Mouse (Mus musculus) small intestine, adult 2 months (tissue): ENCODE data around the gene C8g. TPM values are rescaled to one million over a fixed set of nuclear protein-coding genes. Genes with fewer than 3 reads are reported as not detected.
A peak's percentile ranks its signal among the peaks of the same experiment; 100 is the strongest.

Experiments
- H3K27ac ChIP-seq: fragments of 200-500 bp; 2 replicates; pipeline ENCODE4 v1.5.1; 2012; ENCODE audit warnings: low read depth, low read length, control low read depth, inconsistent platforms; ENCODE audit not compliant: insufficient read depth
- H3K27me3 ChIP-seq: fragments of 200-500 bp; 2 replicates; pipeline ENCODE4 v1.6.1; 2012; ENCODE audit warnings: mild to moderate bottlenecking, moderate library complexity, low read length, inconsistent platforms; ENCODE audit not compliant: control insufficient read depth, insufficient read depth
- H3K36me3 ChIP-seq: fragments of 200-500 bp; 2 replicates; pipeline ENCODE4 v1.6.1; 2012; ENCODE audit warnings: mild to moderate bottlenecking, low read length, control low read depth, inconsistent platforms; ENCODE audit not compliant: control insufficient read depth, insufficient read depth
- H3K4me1 ChIP-seq: fragments of 200-500 bp; 2 replicates; pipeline ENCODE4 v1.6.1; 2012; ENCODE audit warnings: low read length, inconsistent platforms, mixed read lengths; ENCODE audit not compliant: control insufficient read depth, insufficient read depth, insufficient read length
- H3K4me3 ChIP-seq: fragments of 200-500 bp; 2 replicates; pipeline ENCODE4 v1.5.1; 2012; ENCODE audit warnings: low read depth, mild to moderate bottlenecking, control low read depth, inconsistent platforms, low read length, moderate library complexity
- CTCF ChIP-seq: fragments of 200-500 bp; IDR thresholded peaks from 2 replicates; pipeline ENCODE4 v1.5.1; 2012; ENCODE audit warnings: low read depth, mild to moderate bottlenecking, control low read depth, inconsistent platforms, low read length, moderate library complexity, mixed read lengths; ENCODE audit not compliant: insufficient replicate concordance, insufficient read length; ENCODE audit errors: extremely low read depth
- POLR2A ChIP-seq: fragments of 200-500 bp; IDR thresholded peaks from 2 replicates; pipeline ENCODE4 v1.6.1; 2012; ENCODE audit warnings: low read depth, mild to moderate bottlenecking, control low read depth, inconsistent platforms, low read length, moderate library complexity
- WGBS: fragments of 180-500 bp; shearing (Covaris S2); methylation state at CpG from one replicate; pipeline ENCODE4 v1.1.7; 2018; 5-methylcytosine and 5-hydroxymethylcytosine counted together
- polyA plus RNA-seq: library from polyadenylated mRNA; depleted of rRNA; stranded (reverse); fragments of >200 nt; gene quantifications from 2 replicates; pipeline ENCODE4 v1.2.3, GENCODE M21; 2012

C8g gene
- polyA plus RNA-seq, 1 experiment = 2.1 TPM

DNA sequence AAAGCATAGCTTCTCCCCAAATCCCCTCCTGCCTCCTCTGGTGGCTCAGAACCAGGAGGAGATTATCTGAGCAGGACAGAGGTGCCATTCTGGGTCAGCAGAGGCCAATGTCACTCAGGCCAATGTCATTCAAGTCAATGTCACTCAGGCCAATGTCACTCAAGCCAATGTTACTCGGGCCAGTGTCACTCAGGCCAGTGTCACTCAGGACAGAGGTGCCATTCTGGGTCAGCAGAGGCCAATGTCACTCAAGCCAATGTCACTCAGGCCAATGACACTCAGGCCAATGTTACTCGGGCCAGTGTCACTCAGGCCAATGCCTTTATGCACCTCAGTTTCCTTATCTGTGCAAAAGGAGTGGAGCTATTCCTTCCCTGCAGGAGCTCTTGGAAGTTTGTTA, 29.0 kb downstream of the C8g start:
- no peak for TF ChIP-seq CTCF
- no peak overlapping the region for H3K27ac ChIP-seq
- H3K27me3 ChIP-seq = no peaks in the 10 kb centered on the region
- 92% methylated on average over 2 of the region's 2 CpGs for WGBS
- no peaks in the 10 kb centered on the region for H3K4me1 ChIP-seq
- no peaks in the 10 kb centered on the region for H3K36me3 ChIP-seq
- H3K4me3 ChIP-seq = no peak overlapping the region

DNA sequence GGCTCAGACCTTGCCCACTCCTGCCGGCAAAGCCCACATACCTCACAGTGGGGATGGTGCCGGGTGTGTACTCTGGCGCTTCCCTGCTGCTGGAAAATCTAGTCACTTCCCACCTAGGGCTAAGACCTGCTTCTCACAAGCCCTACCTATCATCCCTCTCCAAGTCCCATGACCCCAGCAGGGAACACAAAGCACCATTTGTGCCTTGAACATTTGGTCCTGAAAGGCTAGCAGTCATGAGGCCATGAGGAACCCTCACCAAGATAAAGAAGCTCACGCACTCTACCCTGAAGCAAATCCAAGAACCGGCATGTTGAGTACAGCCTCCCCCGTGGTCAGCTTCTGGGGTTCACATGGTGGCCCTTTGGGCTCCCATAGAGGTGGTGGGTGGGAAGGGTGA, 31.6 kb downstream of the C8g start, which contains the start of gene Ptgds:
Ptgds (minus strand) TSS at position 78 of the 400 bp plus-strand sequence.
- Histone ChIP-seq H3K4me3 (no peak within 1 kb of the TSS), H3K27me3 (no peaks in the 10 kb centered on the region), H3K4me1 (no peaks in the 10 kb centered on the region; the same call in 1 of the 2 replicates), H3K36me3 (no peaks in the 10 kb centered on the region), H3K27ac (no peak within 1 kb of the TSS)
- 67% methylated on average over 6 of the region's 6 CpGs for WGBS
- no peak for TF ChIP-seq POLR2A
- TF ChIP-seq CTCF = no peak

DNA sequence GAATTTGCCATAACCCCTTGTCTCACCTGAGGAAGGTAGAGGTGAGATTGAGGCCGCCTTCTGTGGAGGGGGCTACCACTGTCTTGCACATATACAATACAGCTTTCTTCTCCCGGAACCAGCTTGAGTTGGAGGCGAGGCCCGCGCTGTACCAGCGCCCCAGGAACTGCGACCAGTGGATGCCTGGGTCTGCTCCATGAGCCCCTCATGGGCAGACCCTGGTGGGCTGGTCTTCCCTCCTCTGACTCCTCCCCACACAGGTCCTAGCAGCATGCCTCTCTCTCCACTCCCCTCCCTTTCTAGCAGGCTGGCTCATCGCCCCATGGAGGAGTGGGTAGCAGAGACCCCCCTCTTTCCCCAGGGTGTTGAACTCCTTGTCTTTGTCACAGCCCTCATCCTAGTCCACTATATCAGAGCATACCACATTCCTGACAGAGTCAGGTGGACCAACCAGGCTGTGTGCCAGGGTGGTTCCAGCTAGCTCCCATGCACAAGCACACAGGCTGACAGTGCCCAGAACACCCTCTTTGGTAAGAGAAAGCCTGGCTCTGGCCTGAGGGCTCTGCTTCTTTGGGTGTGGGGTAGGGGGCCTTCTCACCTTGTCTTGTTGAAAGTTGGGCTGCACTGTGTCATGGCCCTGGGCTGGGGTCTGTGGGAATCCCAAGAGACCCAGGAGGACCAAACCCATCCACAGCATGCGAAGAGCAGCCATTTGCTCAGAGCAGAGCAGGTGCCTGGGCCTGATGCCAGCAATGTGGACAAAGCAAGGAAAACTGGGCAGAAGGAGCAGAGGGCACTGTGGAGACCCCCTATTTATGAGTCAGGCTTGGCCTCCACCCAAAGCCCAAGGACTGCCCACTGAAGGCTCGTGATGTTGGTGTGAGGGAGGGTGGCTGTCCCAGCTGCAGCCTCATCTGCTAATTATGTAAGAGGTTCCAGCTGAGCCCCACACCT, 32.3 kb downstream of the C8g start:
- no peaks in the 10 kb centered on the region for H3K27me3 ChIP-seq
- WGBS = 84% methylated on average over 10 of the region's 10 CpGs
- no peak overlapping the region for H3K27ac ChIP-seq
- no peak overlapping the region for H3K4me3 ChIP-seq
- no peaks in the 10 kb centered on the region for H3K36me3 ChIP-seq
- TF ChIP-seq POLR2A = no peak
- no peak for TF ChIP-seq CTCF
- no peaks in the 10 kb centered on the region; the same call in 1 of the 2 replicates for H3K4me1 ChIP-seq

GRCm38 (mm10) chr2:25467606-25468303, 33.8 kb downstream of the C8g start:
- TF ChIP-seq POLR2A (no peak), CTCF (no peak)
- Histone ChIP-seq H3K36me3 (no peaks in the 10 kb centered on the region), H3K4me1 (no peaks in the 10 kb centered on the region; the same call in 1 of the 2 replicates), H3K27me3 (no peaks in the 10 kb centered on the region), H3K27ac (no peak overlapping the region), H3K4me3 (no peak overlapping the region)
- WGBS = 85% methylated on average over 14 of the region's 14 CpGs

DNA sequence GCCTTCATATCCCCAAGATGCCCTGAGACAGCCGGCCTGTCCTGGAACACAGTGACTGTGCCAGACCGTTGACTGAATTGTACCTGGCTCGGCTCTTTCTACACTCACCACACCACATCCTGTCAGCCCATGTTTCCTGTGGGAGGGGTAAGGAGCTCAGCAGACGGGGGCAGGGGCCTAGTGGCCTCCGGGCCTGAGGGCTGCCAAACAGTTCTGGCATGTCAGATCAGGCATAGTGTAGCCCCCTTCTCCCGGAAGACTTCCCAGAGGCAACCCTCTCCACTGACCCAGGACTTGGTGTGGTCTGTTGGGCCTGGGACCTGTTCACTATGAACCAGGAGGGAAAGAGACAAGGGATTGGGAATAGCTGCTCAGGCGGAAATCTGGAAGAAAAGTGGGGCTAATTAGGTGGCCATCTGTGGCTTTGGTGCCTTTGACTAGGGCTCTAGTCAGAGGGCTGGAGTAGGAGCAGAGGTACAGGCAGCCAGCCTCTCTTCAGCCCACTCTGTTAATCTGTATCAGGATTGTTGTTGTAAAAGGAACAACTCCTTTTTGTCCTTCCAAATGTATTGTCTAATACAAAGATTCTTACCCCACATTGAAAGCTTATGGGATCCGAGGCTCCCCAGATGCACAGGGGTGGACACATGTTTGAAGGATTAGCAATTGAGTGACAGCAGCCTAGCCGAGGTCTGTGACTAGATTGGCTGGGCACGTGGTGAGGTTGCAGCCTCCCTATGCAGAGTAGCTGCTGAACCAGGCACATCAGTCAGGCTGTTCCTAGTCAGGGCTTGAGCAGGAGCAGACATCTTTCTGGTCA, 35.5 kb downstream of the C8g start:
- H3K36me3 ChIP-seq = no peaks in the 10 kb centered on the region
- peaks cover 6% of the 10 kb centered on the region for H3K4me1 ChIP-seq
- H3K27ac ChIP-seq = peak overlapping the region; percentile 70
- WGBS = 64% methylated on average over 10 of the region's 10 CpGs
- H3K4me3 ChIP-seq = no peak overlapping the region
- TF ChIP-seq CTCF = no peak
- TF ChIP-seq POLR2A = no peak
- H3K27me3 ChIP-seq = no peaks in the 10 kb centered on the region

DNA sequence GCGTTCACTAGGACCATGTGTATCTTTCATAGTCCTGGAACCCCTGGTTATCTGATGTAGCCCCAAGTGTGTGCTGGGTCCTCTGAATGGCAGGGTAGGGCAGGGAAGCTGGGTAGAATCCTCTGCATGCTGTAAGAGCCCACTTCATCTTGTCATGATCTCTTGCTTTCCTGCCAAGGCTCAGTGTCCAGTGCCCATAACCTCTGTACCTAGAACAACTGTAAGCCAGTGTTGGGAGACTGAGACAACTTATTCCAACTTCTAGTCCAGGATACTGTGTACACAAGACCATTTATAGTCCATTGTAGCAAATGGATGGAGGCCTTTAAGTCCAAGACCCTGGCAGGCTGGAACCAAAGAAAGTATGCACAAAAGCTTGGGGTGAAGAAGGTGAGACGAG, 36.3 kb downstream of the C8g start:
- TF ChIP-seq POLR2A (no peak), CTCF (no peak)
- Histone ChIP-seq H3K36me3 (no peaks in the 10 kb centered on the region), H3K27me3 (no peaks in the 10 kb centered on the region), H3K27ac (peak overlapping the region; percentile 70), H3K4me1 (peaks cover 6% of the 10 kb centered on the region), H3K4me3 (no peak overlapping the region)
- WGBS = 70% methylated on average over 2 of the region's 2 CpGs
